Mouse (Mus musculus): ENCODE data around the gene Defb26.

DNA sequence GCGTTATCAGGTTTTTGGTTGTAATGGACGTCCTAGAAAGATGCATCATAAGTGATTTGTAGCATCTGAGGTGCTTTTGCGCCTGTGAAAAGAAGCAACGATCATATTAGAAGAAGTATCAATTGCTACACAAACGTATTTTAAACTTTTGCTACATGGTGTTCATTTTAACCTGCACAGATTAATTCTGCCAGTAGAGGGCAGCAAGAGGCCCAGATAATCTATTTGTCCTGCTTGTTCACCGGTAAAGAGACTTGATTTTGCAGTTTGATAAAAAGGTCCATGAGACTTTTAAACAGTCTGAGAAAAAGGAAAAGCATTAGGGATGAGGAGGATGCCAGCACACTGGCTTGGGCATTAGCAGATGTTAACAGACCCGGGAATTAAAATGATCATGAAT, 40.5 kb downstream of the Defb26 start:
- TF ChIP-seq CTCF (IDR thresholded peaks at IDR 0.05; ENCODE audit: borderline replicate concordance, insufficient read depth, low read length) (no peak), POLR2A (IDR thresholded peaks at IDR 0.05; ENCODE audit: low read depth, low read length) (no peak)

Data from embryonic fibroblast, embryonic 13.5 days (primary cell).